Mouse (Mus musculus) large intestine, adult 2 months (tissue): ENCODE data around the gene Lag3. TPM values are rescaled to one million over a fixed set of nuclear protein-coding genes. Genes with fewer than 3 reads are reported as not detected.
"Not testable (repeated sequence)": the region's sequence is repeated elsewhere in the genome, so short reads cannot be mapped to it uniquely, and the experiment has no call there.

Source experiments
- DNase-seq: peaks from one replicate; pipeline ENCODE4 v3.0.0-alpha.2; 2012; ENCODE audit warnings: low read depth, low spot score
- WGBS: fragments of 180-500 bp; shearing (Covaris S2); methylation state at CpG from one replicate; pipeline ENCODE4 v1.1.7; 2018; 5-methylcytosine and 5-hydroxymethylcytosine counted together
- polyA plus RNA-seq: library from polyadenylated mRNA; depleted of rRNA; stranded (reverse); fragments of >200 nt; gene quantifications from 2 replicates; pipeline ENCODE4 v1.2.3, GENCODE M21; 2012

Lag3 gene
- polyA plus RNA-seq, 1 experiment = 3.8 TPM

GRCm38 (mm10) chr6:124903580-124904151, 7.8 kb downstream of the Lag3 start:
- WGBS = under 1% methylated on average over 23 of the region's 23 CpGs
- DNase-seq = peak; percentile 89

GRCm38 (mm10) chr6:124901851-124902250, 9.7 kb downstream of the Lag3 start:
- DNase-seq = no peak

- 70% methylated on average over 10 of the region's 10 CpGs for WGBS
These were observed 10.6 kb downstream of the Lag3 start for GRCm38 (mm10) chr6:124900801-124901480.

GRCm38 (mm10) chr6:124900056-124900800, 11.3 kb downstream of the Lag3 start:
- WGBS = 66% methylated on average over 8 of the region's 8 CpGs
- DNase-seq = no peak

More at GRCm38 (mm10) chr6:124900801-124901480, 10.6 kb downstream of the Lag3 start:
- DNase-seq = no peak

GRCm38 (mm10) chr6:124898359-124898758, 13.1 kb downstream of the Lag3 start:
- no peak for DNase-seq
- WGBS = 58% methylated on average over 3 of the region's 3 CpGs

GRCm38 (mm10) chr6:124894113-124894512, 17.4 kb downstream of the Lag3 start:
- WGBS = 85% methylated on average over 2 of the region's 2 CpGs
- not testable (repeated sequence) for DNase-seq

GRCm38 (mm10) chr6:124890997-124891396, 20.5 kb downstream of the Lag3 start:
- DNase-seq = no peak
- WGBS = 53% methylated on average over 6 of the region's 6 CpGs

- no peak for DNase-seq
- 89% methylated on average over 6 of the region's 6 CpGs for WGBS
These were observed 22.9 kb downstream of the Lag3 start for GRCm38 (mm10) chr6:124888555-124889125.

- 67% methylated on average over 9 of the region's 9 CpGs for WGBS
- DNase-seq = no peak
These were observed 23.5 kb downstream of the Lag3 start, which contains the start of gene Cd4 for GRCm38 (mm10) chr6:124887986-124888385. Gene Cd4 (minus strand): TSS chr6:124888221.

GRCm38 (mm10) chr6:124885956-124886381, 25.5 kb downstream of the Lag3 start:
- DNase-seq = no peak

GRCm38 (mm10) chr6:124884714-124885500, 26.6 kb downstream of the Lag3 start:
- DNase-seq = no peak
- WGBS = 64% methylated on average over 10 of the region's 10 CpGs

More at GRCm38 (mm10) chr6:124885956-124886381, 25.5 kb downstream of the Lag3 start:
- WGBS = 89% methylated on average over 8 of the region's 8 CpGs

- whole genome bisulfite sequencing = 79% methylated on average over 10 of the region's 10 CpGs
- no peak for DNase-seq
These were observed 28.2 kb downstream of the Lag3 start for GRCm38 (mm10) chr6:124883351-124883750.

GRCm38 (mm10) chr6:124881821-124882220, 29.7 kb downstream of the Lag3 start:
- WGBS = 65% methylated on average over 9 of the region's 9 CpGs

GRCm38 (mm10) chr6:124879390-124879789, 32.1 kb downstream of the Lag3 start:
- DNase-seq = no peak
- 58% methylated on average over 6 of the region's 6 CpGs for WGBS

More at GRCm38 (mm10) chr6:124881821-124882220, 29.7 kb downstream of the Lag3 start:
- no peak for DNase-seq

GRCm38 (mm10) chr6:124874348-124874747, 37.2 kb downstream of the Lag3 start:
- DNase-seq = no peak
- 45% methylated on average over 2 of the region's 3 CpGs for WGBS

- WGBS = 75% methylated on average over 7 of the region's 7 CpGs
- no peak for DNase-seq
These were observed 44.9 kb downstream of the Lag3 start for GRCm38 (mm10) chr6:124866560-124866959.

GRCm38 (mm10) chr6:124865766-124866362, 45.6 kb downstream of the Lag3 start:
- WGBS = 57% methylated on average over 18 of the region's 18 CpGs
- no peak for DNase-seq

- WGBS = under 1% methylated on average over 43 of the region's 43 CpGs
These were observed 47.7 kb downstream of the Lag3 start, which contains the start of gene Gpr162 for GRCm38 (mm10) chr6:124863658-124864298. Gene Gpr162 (minus strand): TSS chr6:124863983.

More at GRCm38 (mm10) chr6:124863658-124864298, 47.7 kb downstream of the Lag3 start, which contains the start of gene Gpr162:
- no peak for DNase-seq
